Mouse (Mus musculus): ENCODE measurements around the gene Hist1h2ae.

DNA sequence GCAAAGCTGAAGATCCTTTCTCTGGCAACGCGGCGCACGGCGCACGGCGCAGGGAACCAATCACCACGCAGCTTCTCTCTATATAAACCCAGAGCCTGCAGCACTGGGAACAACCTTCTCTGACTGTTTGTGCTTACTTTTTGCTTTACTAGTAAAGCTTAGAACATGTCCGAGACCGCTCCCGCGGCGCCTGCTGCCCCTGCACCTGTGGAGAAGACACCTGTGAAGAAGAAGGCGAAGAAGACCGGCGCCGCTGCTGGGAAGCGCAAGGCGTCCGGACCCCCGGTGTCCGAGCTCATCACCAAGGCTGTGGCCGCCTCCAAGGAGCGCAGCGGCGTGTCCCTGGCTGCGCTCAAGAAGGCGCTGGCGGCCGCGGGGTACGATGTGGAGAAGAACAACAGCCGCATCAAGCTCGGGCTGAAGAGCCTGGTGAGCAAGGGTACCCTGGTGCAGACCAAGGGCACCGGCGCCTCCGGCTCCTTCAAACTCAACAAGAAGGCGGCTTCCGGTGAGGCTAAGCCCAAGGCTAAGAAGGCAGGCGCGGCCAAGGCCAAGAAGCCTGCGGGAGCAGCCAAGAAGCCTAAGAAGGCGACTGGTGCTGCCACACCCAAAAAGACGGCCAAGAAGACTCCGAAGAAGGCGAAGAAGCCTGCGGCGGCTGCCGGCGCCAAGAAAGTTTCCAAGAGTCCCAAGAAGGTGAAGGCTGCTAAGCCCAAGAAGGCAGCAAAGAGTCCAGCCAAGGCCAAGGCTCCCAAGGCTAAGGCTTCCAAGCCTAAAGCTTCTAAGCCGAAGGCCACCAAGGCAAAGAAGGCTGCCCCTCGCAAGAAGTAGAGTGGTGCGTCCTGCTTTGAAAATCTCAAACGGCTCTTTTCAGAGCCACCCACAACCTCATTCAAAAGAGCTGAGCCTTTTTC is 15.8 kb downstream of the Hist1h2ae start:
- TF ChIP-seq POLR2A (IDR thresholded peaks at IDR 0.05; ENCODE audit: low read depth, low read length) (peak; percentile 15), CTCF (conservative IDR thresholded peaks at IDR 0.05; ENCODE audit: insufficient read depth, insufficient read length, low read depth, low read length) (no peak)
